Mouse (Mus musculus): Measurements from ENCODE around the gene Ankrd55. TPM values are rescaled to one million over a fixed set of nuclear protein-coding genes. Genes with fewer than 3 reads are reported as not detected.

The Ankrd55 gene
- total RNA-seq (2012; rRNA removed) (not detected in 2 replicates), polyA plus RNA-seq (2012; ENCODE audit: insufficient read depth in 1 of 2, insufficient read length in 2 of 2, low read depth in 1 of 2, low replicate concordance in 2 of 2, missing spikeins in 1 of 2) (not detected)

- Histone ChIP-seq H3K79me2 (ENCODE audit: control insufficient read depth, insufficient read depth, low read length, poor library complexity) (no peaks in the 10 kb centered on the region), H3K4me3 (ENCODE audit: control insufficient read depth in 1 of 2, insufficient read depth in 1 of 2, low read depth in 2 of 2, low read length in 2 of 2) (no peak within 1 kb of the TSS), H3K9ac (ENCODE audit: control insufficient read depth, low read depth, low read length, poor library complexity, severe bottlenecking) (no peak within 1 kb of the TSS), H3K27ac (ENCODE audit: control insufficient read depth, low read depth, low read length) (peak within 1 kb of the TSS; percentile 19; the same call in 1 of the 2 replicates), H3K36me3 (ENCODE audit: control insufficient read depth in 1 of 2, insufficient read depth in 2 of 2, low read length in 2 of 2) (peaks cover 0 to 24% of the 10 kb centered on the region in 2 experiments; a peak in 2 of 4 replicates), H3K9me3 (replicated peaks; ENCODE audit: insufficient read depth, low read length) (no peaks in the 10 kb centered on the region), H3K4me1 (ENCODE audit: control insufficient read depth in 1 of 2, insufficient read depth in 2 of 2, low read length in 2 of 2) (peaks cover 12 to 31% of the 10 kb centered on the region in 2 experiments), H3K27me3 (ENCODE audit: control insufficient read depth in 1 of 2, insufficient read depth in 2 of 2, low read length in 2 of 2) (no peaks in the 10 kb centered on the region)
- TF ChIP-seq CHD2 (IDR thresholded peaks at IDR 0.05; ENCODE audit: low read length) = no peak
- peak; percentile 16; the same call in 1 of the 2 replicates for TF ChIP-seq NRF1 (IDR thresholded peaks at IDR 0.05; ENCODE audit: insufficient read depth, low read depth, low read length, poor library complexity, severe bottlenecking)
- no peak for TF ChIP-seq MYC (IDR thresholded peaks at IDR 0.05; ENCODE audit: low read depth, low read length)
- TF ChIP-seq ETS1 (IDR thresholded peaks at IDR 0.05; ENCODE audit: low read depth, low read length) = no peak
- TF ChIP-seq EP300 (IDR thresholded peaks at IDR 0.05; ENCODE audit: low read depth in 1 of 2, low read length in 2 of 2) = no peak
- no peak for TF ChIP-seq RCOR1 (IDR thresholded peaks at IDR 0.05; ENCODE audit: low read depth, low read length)
- TF ChIP-seq ZC3H11A (IDR thresholded peaks at IDR 0.05; ENCODE audit: low read depth, low read length) = no peak
- no peak for TF ChIP-seq GABPA (IDR thresholded peaks at IDR 0.05; ENCODE audit: low read depth, low read length)
- TF ChIP-seq ZNF384 (IDR thresholded peaks at IDR 0.05; ENCODE audit: low read depth, low read length) = no peak
- no peak for TF ChIP-seq SIN3A (IDR thresholded peaks at IDR 0.05; ENCODE audit: low read length)
- no peak for TF ChIP-seq ZKSCAN1 (IDR thresholded peaks at IDR 0.05; ENCODE audit: low read depth, low read length)
- TF ChIP-seq RAD21 (IDR thresholded peaks at IDR 0.05; ENCODE audit: low read depth, low read length) = no peak
- no peak for TF ChIP-seq E2F4 (IDR thresholded peaks at IDR 0.05; ENCODE audit: borderline replicate concordance, low read depth, low read length)
- TF ChIP-seq MAX (IDR thresholded peaks at IDR 0.05; ENCODE audit: low read length) = no peak
- TF ChIP-seq UBTF (IDR thresholded peaks at IDR 0.05; ENCODE audit: borderline replicate concordance, insufficient read depth, low read depth, low read length) = no peak
- no peak for TF ChIP-seq MXI1 (IDR thresholded peaks at IDR 0.05; ENCODE audit: low read depth, low read length)
- 0 out of 2 replicates have a peak, but pooled peaks have one; percentile 5 for TF ChIP-seq USF1 (IDR thresholded peaks at IDR 0.05; ENCODE audit: low read depth, low read length)
- DNase-seq (ENCODE audit: low read depth, low spot score) = peak; percentile 21
Measured at GRCm38 (mm10) chr13:112288225-112289178, at the start of gene Ankrd55. Gene Ankrd55 (plus strand): TSS chr13:112288451.

GRCm38 (mm10) chr13:112239239-112239638 is 49.0 kb upstream of the Ankrd55 start:
- DNase-seq (ENCODE audit: low read depth, low spot score) = no peak
- Histone ChIP-seq H3K27me3 (ENCODE audit: control insufficient read depth in 1 of 2, insufficient read depth in 2 of 2, low read length in 2 of 2) (peaks cover 0 to 2% of the 10 kb centered on the region in 2 experiments; a peak in 1 of 4 replicates), H3K79me2 (ENCODE audit: control insufficient read depth, insufficient read depth, low read length, poor library complexity) (no peaks in the 10 kb centered on the region), H3K9ac (ENCODE audit: control insufficient read depth, low read depth, low read length, poor library complexity, severe bottlenecking) (no peak overlapping the region), H3K4me3 (ENCODE audit: control insufficient read depth in 1 of 2, insufficient read depth in 1 of 2, low read depth in 2 of 2, low read length in 2 of 2) (no peak overlapping the region), H3K36me3 (ENCODE audit: control insufficient read depth in 1 of 2, insufficient read depth in 2 of 2, low read length in 2 of 2) (no peaks in the 10 kb centered on the region), H3K9me3 (replicated peaks; ENCODE audit: insufficient read depth, low read length) (no peaks in the 10 kb centered on the region), H3K27ac (ENCODE audit: control insufficient read depth, low read depth, low read length) (no peak overlapping the region), H3K4me1 (ENCODE audit: control insufficient read depth in 1 of 2, insufficient read depth in 2 of 2, low read length in 2 of 2) (no peaks in the 10 kb centered on the region)
- TF ChIP-seq CHD2 (IDR thresholded peaks at IDR 0.05; ENCODE audit: low read length) = no peak
- no peak for TF ChIP-seq ELF1 (IDR thresholded peaks at IDR 0.05; ENCODE audit: low read depth, low read length)
- TF ChIP-seq ETS1 (IDR thresholded peaks at IDR 0.05; ENCODE audit: low read depth, low read length) = no peak
